ENCODE assay signal across 8 mouse cellular contexts in the genomic region with DNA sequence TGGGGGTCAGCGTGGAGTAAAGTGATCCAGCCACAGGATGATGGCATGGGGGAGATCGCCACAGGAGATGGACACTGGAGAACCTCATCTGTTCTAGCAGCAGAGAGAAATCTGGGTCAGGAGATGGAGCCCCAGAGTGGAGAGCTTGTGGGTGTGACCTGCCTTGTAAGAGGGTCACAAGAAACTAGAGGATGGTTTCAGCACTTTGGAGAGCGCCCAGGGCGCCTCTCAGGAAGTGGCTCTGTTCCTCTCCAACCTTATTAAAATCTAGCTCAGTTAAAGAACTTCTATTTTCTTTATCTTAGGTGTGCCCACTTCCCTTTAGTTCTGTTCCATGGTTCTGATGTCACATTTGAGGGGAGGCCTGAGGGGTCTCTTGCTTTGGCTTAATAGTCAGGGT. TPM values are rescaled to one million over a fixed set of nuclear protein-coding genes. Genes with fewer than 3 reads are reported as not detected.
A peak's percentile ranks its signal among the peaks of the same experiment; 100 is the strongest.
DNase-seq lines count a peak whose midpoint lies in the region; ATAC-seq lines count a peak whose summit lies in the region.
"Had no signal": no experiment of that assay in that cellular context is flagged by ENCODE, and none has a peak within 500 bp of the region (broad histone marks: within the 10 kb centered on the region; RNA-seq: fewer than 3 reads in every experiment).

No protein-coding gene starts in this region.

- H3K4me3 ChIP-seq in neural tube, embryonic 15.5 days (replicated peaks): no peak overlapping the region
- H3K4me3 ChIP-seq: erythroblast, embryonic 14.5 days had no signal

- H3K27ac ChIP-seq in neural tube, embryonic 15.5 days (replicated peaks): no peak overlapping the region

- no peaks in the 10 kb centered on the region for H3K9me3 ChIP-seq in neural tube, embryonic 15.5 days (replicated peaks)

- DNase-seq in neural tube, embryonic 10.5 days (ENCODE audit: extremely low spot score, low spot score): peak; percentile 59
- DNase-seq in adrenal gland, postnatal 14 days: peak; percentile 81
- DNase-seq in kidney, adult 9 months: peak; percentile 54
- peak; percentile 43 for DNase-seq in splenic B cell, adult 2 months (ENCODE audit: low read depth, low spot score)
- DNase-seq in cerebellum, postnatal 25 days: no peak
- no peak for DNase-seq in layer of hippocampus, postnatal 36 days

- no peak overlapping the region for H3K4me2 ChIP-seq in neural tube, embryonic 15.5 days

- ATAC-seq in neural tube, embryonic 15.5 days (ENCODE audit: low FRiP score): no peak

- H3K4me1 ChIP-seq in neural tube, embryonic 15.5 days: peaks cover 20% of the 10 kb centered on the region

- H3K9ac ChIP-seq in neural tube, embryonic 15.5 days (replicated peaks): no peak overlapping the region

- 0 out of 2 replicates have a peak, but pooled peaks cover 7% of the 10 kb centered on the region for H3K27me3 ChIP-seq in neural tube, embryonic 15.5 days (replicated peaks)
- H3K27me3 ChIP-seq in splenic B cell, adult 2 months (ENCODE audit: control insufficient read depth, insufficient read depth, low read length, poor library complexity, severe bottlenecking): no peaks in the 10 kb centered on the region

- no peaks in the 10 kb centered on the region for H3K36me3 ChIP-seq in neural tube, embryonic 15.5 days
- H3K36me3 ChIP-seq in splenic B cell, adult 2 months (ENCODE audit: control insufficient read depth, insufficient read depth, low read length, poor library complexity, severe bottlenecking): no peaks in the 10 kb centered on the region

- 61% methylated on average over 4 of the region's 4 CpGs for WGBS in neural tube, embryonic 15.5 days

RNA-seq across cellular contexts. Expression of a gene that starts 33.3 kb away (rescaled TPM):
- polyA plus RNA-seq in neural tube, embryonic 15.5 days (2015; fragmentation: Nextera tagmentation; extraction: Ambion mirVana): 89.8 and 111 TPM in 2 replicates
- 3.5 and 6.9 TPM in 2 replicates for total RNA-seq in adrenal gland, postnatal 14 days (2021)
- total RNA-seq in layer of hippocampus, postnatal 36 days (2021): 10 to 100 TPM; 60.2 to 64.3 TPM

RNA-seq across cellular contexts. Expression of a gene that starts 37.2 kb away (rescaled TPM):
- 2.1 and 2.5 TPM in 2 replicates for polyA plus RNA-seq in neural tube, embryonic 15.5 days (2015; fragmentation: Nextera tagmentation; extraction: Ambion mirVana)
- total RNA-seq in adrenal gland, postnatal 14 days (2021): 0.34 and 2.2 TPM in 2 replicates
- 10 to 100 TPM in 1 of 2 experiments, 1 to 10 TPM in 1; 8.2 to 10.1 TPM for total RNA-seq in layer of hippocampus, postnatal 36 days (2021)
- polyA plus RNA-seq: erythroblast, embryonic 14.5 days had no signal

RNA-seq across cellular contexts. Expression of a gene that starts 37.4 kb away (rescaled TPM):
- polyA plus RNA-seq in neural tube, embryonic 15.5 days (2015; fragmentation: Nextera tagmentation; extraction: Ambion mirVana): 15.2 and 17.9 TPM in 2 replicates
- 18.1 and 18.2 TPM in 2 replicates for total RNA-seq in adrenal gland, postnatal 14 days (2021)
- 100 to 1,000 TPM; 151 to 152 TPM for total RNA-seq in layer of hippocampus, postnatal 36 days (2021)

Comparison
In these comparisons a context has a peak if more than half of its experiments do, and no peak if none do; other contexts are left out.
1. DNase-seq: peak in neural tube, embryonic 10.5 days (single experiment), adrenal gland, postnatal 14 days (single experiment), kidney, adult 9 months (single experiment) and splenic B cell, adult 2 months (single experiment); none in cerebellum, postnatal 25 days (0 of 2) and layer of hippocampus, postnatal 36 days (0 of 2).